18 mouse cellular contexts compared by ENCODE assay signal in genomic region chr4:14023866-14024454, GRCm38 (mm10).
DNase-seq lines count a peak whose midpoint lies in the region; ATAC-seq lines count a peak whose summit lies in the region.
"Had no signal": no experiment of that assay in that cellular context is flagged by ENCODE, and none has a peak within 500 bp of the region (broad histone marks: within the 10 kb centered on the region; RNA-seq: fewer than 3 reads in every experiment).

No protein-coding gene starts in this region.

- peak overlapping the region; percentile 70 for H3K27ac ChIP-seq in hindbrain, embryonic 12.5 days
- H3K27ac ChIP-seq in hindbrain, embryonic 10.5 days: no peak overlapping the region
- 0 out of 2 replicates have a peak overlapping the region, but pooled peaks have one; percentile 42 for H3K27ac ChIP-seq in midbrain, embryonic 14.5 days (replicated peaks; ENCODE audit: low read depth, low read length)
- H3K27ac ChIP-seq in midbrain, embryonic 11.5 days (ENCODE audit: low read depth, low read length): no peak overlapping the region
- H3K27ac ChIP-seq in embryonic facial prominence, embryonic 15.5 days (replicated peaks): peak overlapping the region; percentile 34; the same call in 1 of the 2 replicates
- H3K27ac ChIP-seq in midbrain, embryonic 16.5 days (ENCODE audit: low read length): 0 out of 2 replicates have a peak overlapping the region, but pooled peaks have one; percentile 42
- H3K27ac ChIP-seq in forebrain, embryonic 10.5 days: no peak overlapping the region
- H3K27ac ChIP-seq: heart, embryonic 10.5 days; limb, embryonic 12.5 days; neural tube, embryonic 15.5 days had no signal

- DNase-seq in hindbrain, embryonic 10.5 days (ENCODE audit: low spot score): no peak
- DNase-seq in midbrain, embryonic 14.5 days: peak; percentile 44
- DNase-seq in midbrain, embryonic 11.5 days (ENCODE audit: low spot score, missing footprints): no peak
- DNase-seq in forebrain, embryonic 10.5 days (ENCODE audit: extremely low spot score, low spot score): no peak
- DNase-seq: adrenal gland, adult 2 months; cerebellum, adult 2 months; liver, postnatal 0 days; lung, postnatal 4 days; thymus, adult 18-20 months had no signal

- no peak for ATAC-seq in hindbrain, embryonic 12.5 days (ENCODE audit: low FRiP score)
- no peak for ATAC-seq in midbrain, embryonic 14.5 days (ENCODE audit: low FRiP score, low TSS enrichment)
- no peak for ATAC-seq in midbrain, embryonic 11.5 days (ENCODE audit: low FRiP score)
- ATAC-seq in embryonic facial prominence, embryonic 15.5 days (ENCODE audit: insufficient number of reproducible peaks, low FRiP score, low TSS enrichment, low read depth): peak; percentile 19; the same call in 1 of the 2 replicates
- no peak for ATAC-seq in midbrain, embryonic 16.5 days
- ATAC-seq: forebrain, embryonic 16.5 days; liver, postnatal 0 days had no signal

- H3K4me1 ChIP-seq in hindbrain, embryonic 12.5 days: peaks cover 2% of the 10 kb centered on the region; the same call in 1 of the 2 replicates
- H3K4me1 ChIP-seq in hindbrain, embryonic 10.5 days (replicated peaks): no peaks in the 10 kb centered on the region
- 0 out of 2 replicates have a peak, but pooled peaks cover 10% of the 10 kb centered on the region for H3K4me1 ChIP-seq in midbrain, embryonic 14.5 days (ENCODE audit: control insufficient read depth, insufficient read depth, low read length)
- no peaks in the 10 kb centered on the region for H3K4me1 ChIP-seq in midbrain, embryonic 11.5 days (ENCODE audit: control insufficient read depth, insufficient read depth, low read length)
- no peaks in the 10 kb centered on the region for H3K4me1 ChIP-seq in embryonic facial prominence, embryonic 15.5 days
- peaks cover 11% of the 10 kb centered on the region for H3K4me1 ChIP-seq in midbrain, embryonic 16.5 days (ENCODE audit: control insufficient read depth, insufficient read depth, low read length)
- no peaks in the 10 kb centered on the region for H3K4me1 ChIP-seq in forebrain, embryonic 10.5 days
- H3K4me1 ChIP-seq: heart, embryonic 10.5 days; limb, embryonic 12.5 days had no signal

- no peak overlapping the region for H3K4me2 ChIP-seq in hindbrain, embryonic 12.5 days (replicated peaks)
- H3K4me2 ChIP-seq in midbrain, embryonic 14.5 days (ENCODE audit: low read length): no peak overlapping the region
- H3K4me2 ChIP-seq in midbrain, embryonic 11.5 days: no peak overlapping the region
- no peak overlapping the region for H3K4me2 ChIP-seq in embryonic facial prominence, embryonic 15.5 days (replicated peaks)
- no peak overlapping the region for H3K4me2 ChIP-seq in midbrain, embryonic 16.5 days (ENCODE audit: low read length)
- H3K4me2 ChIP-seq: hindbrain, embryonic 15.5 days; limb, embryonic 12.5 days; neural tube, embryonic 15.5 days had no signal

- no peaks in the 10 kb centered on the region for H3K36me3 ChIP-seq in hindbrain, embryonic 12.5 days
- no peaks in the 10 kb centered on the region for H3K36me3 ChIP-seq in hindbrain, embryonic 10.5 days
- no peaks in the 10 kb centered on the region for H3K36me3 ChIP-seq in midbrain, embryonic 14.5 days (ENCODE audit: control insufficient read depth, insufficient read depth, low read length)
- H3K36me3 ChIP-seq in midbrain, embryonic 11.5 days (ENCODE audit: control insufficient read depth, insufficient read depth, low read length): no peaks in the 10 kb centered on the region
- no peaks in the 10 kb centered on the region for H3K36me3 ChIP-seq in embryonic facial prominence, embryonic 15.5 days
- no peaks in the 10 kb centered on the region for H3K36me3 ChIP-seq in midbrain, embryonic 16.5 days (ENCODE audit: control insufficient read depth, insufficient read depth, low read length)
- no peaks in the 10 kb centered on the region for H3K36me3 ChIP-seq in forebrain, embryonic 10.5 days (replicated peaks)
- H3K36me3 ChIP-seq: G1E; heart, embryonic 10.5 days; hindbrain, embryonic 15.5 days; limb, embryonic 12.5 days; neural tube, embryonic 15.5 days had no signal

- 45% methylated on average over 1 of the region's 1 CpGs for WGBS in hindbrain, embryonic 12.5 days
- 55% methylated on average over 1 of the region's 1 CpGs for WGBS in hindbrain, embryonic 10.5 days
- 31% methylated on average over 1 of the region's 1 CpGs for WGBS in midbrain, embryonic 14.5 days
- 58% methylated on average over 1 of the region's 1 CpGs for WGBS in midbrain, embryonic 11.5 days
- WGBS in embryonic facial prominence, embryonic 15.5 days: 7% methylated on average over 1 of the region's 1 CpGs
- 38% methylated on average over 1 of the region's 1 CpGs for WGBS in midbrain, embryonic 16.5 days
- WGBS in forebrain, embryonic 10.5 days: 73% methylated on average over 1 of the region's 1 CpGs

- H3K27me3 ChIP-seq in hindbrain, embryonic 12.5 days: no peaks in the 10 kb centered on the region
- H3K27me3 ChIP-seq in hindbrain, embryonic 10.5 days (ENCODE audit: insufficient read depth, poor library complexity, severe bottlenecking): no peaks in the 10 kb centered on the region
- H3K27me3 ChIP-seq in midbrain, embryonic 14.5 days (ENCODE audit: control insufficient read depth, insufficient read depth, low read length): no peaks in the 10 kb centered on the region
- H3K27me3 ChIP-seq in midbrain, embryonic 11.5 days (ENCODE audit: control insufficient read depth, insufficient read depth, low read length): no peaks in the 10 kb centered on the region
- no peaks in the 10 kb centered on the region for H3K27me3 ChIP-seq in embryonic facial prominence, embryonic 15.5 days
- no peaks in the 10 kb centered on the region for H3K27me3 ChIP-seq in midbrain, embryonic 16.5 days (ENCODE audit: control insufficient read depth, insufficient read depth, low read depth, low read length)
- H3K27me3 ChIP-seq in forebrain, embryonic 10.5 days (ENCODE audit: poor library complexity, severe bottlenecking): no peaks in the 10 kb centered on the region
- H3K27me3 ChIP-seq: hindbrain, embryonic 15.5 days; limb, embryonic 12.5 days; neural tube, embryonic 15.5 days had no signal

- H3K9ac ChIP-seq in hindbrain, embryonic 12.5 days: no peak overlapping the region
- H3K9ac ChIP-seq in midbrain, embryonic 14.5 days (replicated peaks; ENCODE audit: low read length): no peak overlapping the region
- H3K9ac ChIP-seq in midbrain, embryonic 11.5 days (ENCODE audit: low read length): no peak overlapping the region
- no peak overlapping the region for H3K9ac ChIP-seq in embryonic facial prominence, embryonic 15.5 days
- H3K9ac ChIP-seq in midbrain, embryonic 16.5 days (ENCODE audit: low read depth, low read length): no peak overlapping the region
- H3K9ac ChIP-seq: hindbrain, embryonic 15.5 days; limb, embryonic 12.5 days; liver, postnatal 0 days; neural tube, embryonic 15.5 days had no signal

- H3K4me3 ChIP-seq in hindbrain, embryonic 12.5 days: no peak overlapping the region
- H3K4me3 ChIP-seq in hindbrain, embryonic 10.5 days: no peak overlapping the region
- H3K4me3 ChIP-seq in midbrain, embryonic 14.5 days (replicated peaks; ENCODE audit: low read depth, low read length): no peak overlapping the region
- H3K4me3 ChIP-seq in midbrain, embryonic 11.5 days (ENCODE audit: low read depth, low read length): no peak overlapping the region
- no peak overlapping the region for H3K4me3 ChIP-seq in embryonic facial prominence, embryonic 15.5 days (replicated peaks)
- no peak overlapping the region for H3K4me3 ChIP-seq in midbrain, embryonic 16.5 days (ENCODE audit: low read depth, low read length)
- no peak overlapping the region for H3K4me3 ChIP-seq in forebrain, embryonic 10.5 days
- H3K4me3 ChIP-seq: heart, embryonic 10.5 days; hindbrain, embryonic 15.5 days; limb, embryonic 12.5 days; neural tube, embryonic 15.5 days had no signal

- no peaks in the 10 kb centered on the region for H3K9me3 ChIP-seq in hindbrain, embryonic 12.5 days (replicated peaks)
- H3K9me3 ChIP-seq in hindbrain, embryonic 10.5 days: no peaks in the 10 kb centered on the region
- H3K9me3 ChIP-seq in midbrain, embryonic 14.5 days (ENCODE audit: control insufficient read depth, low read length): no peaks in the 10 kb centered on the region
- H3K9me3 ChIP-seq in midbrain, embryonic 11.5 days (ENCODE audit: control insufficient read depth, low read length): no peaks in the 10 kb centered on the region
- H3K9me3 ChIP-seq in embryonic facial prominence, embryonic 15.5 days (replicated peaks): no peaks in the 10 kb centered on the region
- no peaks in the 10 kb centered on the region for H3K9me3 ChIP-seq in midbrain, embryonic 16.5 days (replicated peaks; ENCODE audit: control insufficient read depth, low read length, poor library complexity, severe bottlenecking)
- no peaks in the 10 kb centered on the region for H3K9me3 ChIP-seq in forebrain, embryonic 10.5 days
- H3K9me3 ChIP-seq: G1E; heart, embryonic 10.5 days; hindbrain, embryonic 15.5 days; limb, embryonic 12.5 days; neural tube, embryonic 15.5 days had no signal

Comparison
In these comparisons a context has a peak if more than half of its experiments do, and no peak if none do; other contexts are left out.
1. H3K27ac ChIP-seq: peak in hindbrain, embryonic 12.5 days (single experiment), midbrain, embryonic 14.5 days (single experiment), embryonic facial prominence, embryonic 15.5 days (single experiment) and midbrain, embryonic 16.5 days (single experiment); none in hindbrain, embryonic 10.5 days (single experiment), midbrain, embryonic 11.5 days (single experiment) and forebrain, embryonic 10.5 days (single experiment).